ENCODE assay signal across 18 mouse cellular contexts in the genomic region with DNA sequence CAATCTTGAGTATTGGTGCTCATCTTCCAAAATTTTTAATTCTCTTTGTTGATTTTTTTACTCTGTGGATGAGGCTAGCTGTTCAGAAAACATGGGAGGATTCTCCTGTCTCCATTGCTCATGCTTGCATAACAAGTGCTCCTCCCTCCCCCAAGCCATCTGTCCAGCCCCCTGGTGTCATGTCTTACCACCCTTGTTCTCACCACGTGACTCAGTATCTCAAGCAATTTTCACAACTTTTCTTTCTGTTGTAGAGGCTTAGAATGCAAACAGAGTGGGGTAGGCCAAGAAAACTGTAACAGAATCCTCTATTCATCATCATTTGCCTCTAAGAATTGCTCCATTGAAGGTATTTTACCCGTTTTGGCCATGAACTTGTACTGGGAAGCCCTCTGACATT.
A peak's percentile ranks its signal among the peaks of the same experiment; 100 is the strongest.
DNase-seq lines count a peak whose midpoint lies in the region; ATAC-seq and TF ChIP-seq lines count a peak whose summit lies in the region.
"Had no signal": no experiment of that assay in that cellular context is flagged by ENCODE, and none has a peak within 500 bp of the region (broad histone marks: within the 10 kb centered on the region; RNA-seq: fewer than 3 reads in every experiment).

No protein-coding gene starts in this region.

- no peak overlapping the region for H3ac ChIP-seq in C2C12 (ENCODE audit: control insufficient read depth, insufficient read length, low read depth)

- H3K27me3 ChIP-seq in C2C12 (ENCODE audit: control insufficient read depth, insufficient read depth, insufficient read length), result no peaks in the 10 kb centered on the region
- H3K27me3 ChIP-seq: forebrain, embryonic 12.5 days; limb, embryonic 13.5 days; midbrain, embryonic 12.5 days had no signal

- TF ChIP-seq POLR2A in lung, adult 2 months (IDR thresholded peaks at IDR 0.05; ENCODE audit: borderline replicate concordance, extremely low read depth, low read depth, low read length), result no peak

- WGBS in lung, adult 2 months, result 59% methylated on average over 2 of the region's 2 CpGs

- ATAC-seq in megakaryocyte, adult 5-6 weeks (ENCODE audit: poor library complexity, severe bottlenecking), result no peak
- ATAC-seq: intestine, embryonic 16.5 days had no signal

- no peaks in the 10 kb centered on the region for H3K79me2 ChIP-seq in C2C12 (ENCODE audit: control insufficient read depth, insufficient read depth)

- no peaks in the 10 kb centered on the region for H3K4me1 ChIP-seq in lung, adult 2 months (ENCODE audit: control insufficient read depth, insufficient read depth, low read length)

- peak; percentile 63 for DNase-seq in heart, adult 11 months
- DNase-seq in heart, postnatal 25 days (ENCODE audit: low spot score), result no peak
- peak; percentile 52 to 54 for DNase-seq in layer of hippocampus, adult 8-10 months (ENCODE audit: low spot score in 2 of 2)
- DNase-seq in left cerebral cortex, postnatal 36 days (ENCODE audit: low spot score in 2 of 2), result peak; percentile 74 to 81
- DNase-seq in lung, adult 2 months, result no peak
- no peak for DNase-seq in thymus, postnatal 36 days
- DNase-seq: adrenal gland, adult 8-10 months; cerebellum, adult 8-10 months; gastrocnemius, postnatal 10 days; heart, postnatal 10 days; lung, postnatal 36 days; thymus, postnatal 25 days had no signal

- no peak overlapping the region for H3K4me3 ChIP-seq in C2C12 (ENCODE audit: insufficient read depth, poor library complexity, severe bottlenecking)
- H3K4me3 ChIP-seq in lung, adult 2 months (replicated peaks; ENCODE audit: extremely low read depth, low read depth, low read length), result no peak overlapping the region
- H3K4me3 ChIP-seq: forebrain, embryonic 12.5 days; limb, embryonic 13.5 days; midbrain, embryonic 12.5 days had no signal

- TF ChIP-seq CTCF in C2C12 (IDR thresholded peaks at IDR 0.05; ENCODE audit: control insufficient read depth, insufficient read depth, insufficient read length), result no peak
- no peak for TF ChIP-seq CTCF in lung, adult 2 months (IDR thresholded peaks at IDR 0.05; ENCODE audit: insufficient read depth, low read length)

- intact Hi-C loops in heart, postnatal 25 days (cut with DNase I), result no loop called here
- intact Hi-C loops in left cerebral cortex, postnatal 36 days (cut with DNase I), result loop anchor here (5.0 to 10.0 kb wide), 2 partner anchors 64 to 476 kb away; no protein-coding TSS in a partner anchor

- no peaks in the 10 kb centered on the region for H3K79me3 ChIP-seq in C2C12 (ENCODE audit: low read depth)

- H3K36me3 ChIP-seq in C2C12 (ENCODE audit: control insufficient read depth, insufficient read depth), result no peaks in the 10 kb centered on the region
- H3K36me3 ChIP-seq: forebrain, embryonic 12.5 days; limb, embryonic 13.5 days; midbrain, embryonic 12.5 days had no signal

TF ChIP-seq in C2C12, 6 proteins besides CTCF, POLR2A, EP300 and RAD21:
- TF ChIP-seq CEBPB (IDR thresholded peaks at IDR 0.05; ENCODE audit: low read depth) (no peak), MYOG (IDR thresholded peaks at IDR 0.05; ENCODE audit: control insufficient read depth, extremely low read depth, insufficient read length) (no peak), USF1 (IDR thresholded peaks at IDR 0.05; ENCODE audit: low read depth) (peak; percentile 50), FOSL1 (IDR thresholded peaks at IDR 0.05; ENCODE audit: insufficient read depth, low read length, poor library complexity, severe bottlenecking) (no peak)

Comparison
In these comparisons a context has a peak if more than half of its experiments do, and no peak if none do; other contexts are left out.
1. DNase-seq: peak in heart, adult 11 months (single experiment), layer of hippocampus, adult 8-10 months (2 of 2) and left cerebral cortex, postnatal 36 days (2 of 2); none in heart, postnatal 25 days (single experiment), lung, adult 2 months (single experiment) and thymus, postnatal 36 days (0 of 2).